In genomic region chr17:5439831-5440158, GRCm38 (mm10) we compare ENCODE assay signal across 8 mouse cellular contexts. TPM values are rescaled to one million over a fixed set of nuclear protein-coding genes. Genes with fewer than 3 reads are reported as not detected.
DNase-seq lines count a peak whose midpoint lies in the region; ATAC-seq and TF ChIP-seq lines count a peak whose summit lies in the region.

No protein-coding gene starts in this region.

- peak overlapping the region; percentile 83 for H3K4me3 ChIP-seq in heart, embryonic 12.5 days
- H3K4me3 ChIP-seq in ES-E14 (ENCODE audit: insufficient read depth in 1 of 2, low read depth in 1 of 2, low read length in 2 of 2, poor library complexity in 1 of 2, severe bottlenecking in 1 of 2), result peak overlapping the region; percentile 89 to 90

- H3K9ac ChIP-seq in heart, embryonic 12.5 days, result peak overlapping the region; percentile 89
- H3K9ac ChIP-seq in ES-E14 (ENCODE audit: insufficient read depth, low read depth, low read length, poor library complexity, severe bottlenecking), result peak overlapping the region; percentile 94

- DNase-seq in heart, postnatal 25 days (ENCODE audit: low spot score), result no peak
- DNase-seq in ES-E14 (ENCODE audit: low read depth, low spot score), result no peak
- no peak for DNase-seq in gastrocnemius, postnatal 36 days
- no peak for DNase-seq in adipocyte (ENCODE audit: low spot score)
- no peak for DNase-seq in urinary bladder, postnatal 36 days (ENCODE audit: low spot score in 2 of 2)

- under 1% methylated on average over 8 of the region's 8 CpGs for WGBS in heart, embryonic 12.5 days

- no peaks in the 10 kb centered on the region for H3K36me3 ChIP-seq in heart, embryonic 12.5 days
- peaks cover 4% of the 10 kb centered on the region for H3K36me3 ChIP-seq in ES-E14 (ENCODE audit: control insufficient read depth, insufficient read depth, low read length, poor library complexity, severe bottlenecking)

- ATAC-seq in heart, embryonic 12.5 days (ENCODE audit: insufficient number of reproducible peaks, low FRiP score), result peak; percentile 10; the same call in 1 of the 2 replicates
- peak; percentile 8 to 53; a peak in 2 of 4 replicates for ATAC-seq in hematopoietic stem cell, adult 5-6 weeks (replicated peaks in 1 of 2; ENCODE audit: insufficient read depth in 1 of 2, low FRiP score in 2 of 2, low TSS enrichment in 1 of 2, low read depth in 1 of 2, poor library complexity in 2 of 2, severe bottlenecking in 2 of 2)
- peak; percentile 44 for ATAC-seq in megakaryocyte progenitor cell, adult 5-6 weeks (replicated peaks; ENCODE audit: poor library complexity)

- H3K4me1 ChIP-seq in heart, embryonic 12.5 days (replicated peaks), result peaks cover 18% of the 10 kb centered on the region
- H3K4me1 ChIP-seq in ES-E14 (ENCODE audit: control insufficient read depth in 2 of 2, insufficient read depth in 2 of 2, low read length in 2 of 2, poor library complexity in 1 of 2), result no peaks in the 10 kb centered on the region

- intact Hi-C loops in heart, postnatal 25 days (cut with DNase I), result loop anchor here (1.0 to 10.0 kb wide), 6 partner anchors 53 to 485 kb away; partner anchors contain the start of gene Zdhhc14
- intact Hi-C loops in gastrocnemius, postnatal 36 days (cut with DNase I), result loop anchor here (5.0 to 10.0 kb wide), 2 partner anchors 53 to 455 kb away; partner anchors contain the start of gene Zdhhc14

- peaks cover 12% of the 10 kb centered on the region; the same call in 1 of the 2 replicates for H3K27me3 ChIP-seq in heart, embryonic 12.5 days (replicated peaks)

- peak overlapping the region; percentile 95 for H3K4me2 ChIP-seq in heart, embryonic 12.5 days

- peak overlapping the region; percentile 57; the same call in 1 of the 2 replicates for H3K27ac ChIP-seq in heart, embryonic 12.5 days (ENCODE audit: poor library complexity, severe bottlenecking)
- no peak overlapping the region for H3K27ac ChIP-seq in ES-E14 (ENCODE audit: insufficient read depth, low read depth, low read length, poor library complexity, severe bottlenecking)

- H3K9me3 ChIP-seq in heart, embryonic 12.5 days (replicated peaks), result no peaks in the 10 kb centered on the region
- H3K9me3 ChIP-seq in ES-E14 (ENCODE audit: control insufficient read depth, insufficient read depth, low read depth, low read length), result no peaks in the 10 kb centered on the region

- in situ Hi-C loops in ES-E14 (cut with MboI; ENCODE audit: low sequenced_read_pairs in 2 of 2, unreplicated experiment in 2 of 2), result loop anchor here in 1 of 2 experiments (10.0 kb wide), 1 partner anchor 285 kb away; no protein-coding TSS in a partner anchor

TF ChIP-seq in ES-E14, 5 proteins besides CTCF, POLR2A, EP300 and RAD21:
- TF ChIP-seq HCFC1 (IDR thresholded peaks at IDR 0.05; ENCODE audit: borderline replicate concordance, insufficient read depth, low read length) (no peak), ZC3H11A (IDR thresholded peaks at IDR 0.05; ENCODE audit: borderline replicate concordance, low read depth, low read length) (no peak), ZNF384 (IDR thresholded peaks at IDR 0.05; ENCODE audit: low read depth, low read length) (no peak)

RNA-seq across cellular contexts. Expression of gene Tmem242, which starts 0.3 kb away (rescaled TPM):
- polyA plus RNA-seq in heart, embryonic 12.5 days (2016; fragmentation: Nextera tagmentation; extraction: Ambion mirVana), result 108 and 111 TPM in 2 replicates
- total RNA-seq in heart, postnatal 25 days (2021), result 100 to 1,000 TPM; 151 to 159 TPM
- 42.5 and 61.6 TPM in 2 replicates for total RNA-seq in ES-E14 (2012; rRNA removed)
- total RNA-seq in hematopoietic stem cell, adult 5-6 weeks (2017), result 25.4 and 54.9 TPM in 2 replicates
- total RNA-seq in megakaryocyte progenitor cell, adult 5-6 weeks (2015), result 45.4 and 48.6 TPM in 2 replicates
- total RNA-seq in megakaryocyte progenitor cell, adult 5-6 weeks (2017), result 40.3 and 41.4 TPM in 2 replicates
- total RNA-seq in gastrocnemius, postnatal 36 days (2021), result 100 to 1,000 TPM; 131 to 146 TPM

RNA-seq across cellular contexts. Expression of gene Ldhal6b, which starts 21.2 kb away (rescaled TPM):
- polyA plus RNA-seq in heart, embryonic 12.5 days (2016; fragmentation: Nextera tagmentation; extraction: Ambion mirVana), result not detected in 2 replicates
- under 1 TPM; 0.18 to 0.22 TPM for total RNA-seq in heart, postnatal 25 days (2021)
- 2.1 and 2.5 TPM in 2 replicates for total RNA-seq in ES-E14 (2012; rRNA removed)
- 1.4 TPM in 1 of 2 replicates, not detected in the other for total RNA-seq in hematopoietic stem cell, adult 5-6 weeks (2017)
- 0.10 and 0.52 TPM in 2 replicates for total RNA-seq in megakaryocyte progenitor cell, adult 5-6 weeks (2015)
- total RNA-seq in megakaryocyte progenitor cell, adult 5-6 weeks (2017), result 0.57 TPM in 1 of 2 replicates, not detected in the other
- total RNA-seq in gastrocnemius, postnatal 36 days (2021), result under 1 TPM; 0.47 to 0.82 TPM

RNA-seq across cellular contexts. Expression of gene Zdhhc14, which starts 52.6 kb away (rescaled TPM):
- 1.6 and 1.9 TPM in 2 replicates for polyA plus RNA-seq in heart, embryonic 12.5 days (2016; fragmentation: Nextera tagmentation; extraction: Ambion mirVana)
- 1 to 10 TPM; 3.3 to 4.7 TPM for total RNA-seq in heart, postnatal 25 days (2021)
- total RNA-seq in ES-E14 (2012; rRNA removed), result 0.76 and 1.3 TPM in 2 replicates
- 1.3 and 1.5 TPM in 2 replicates for total RNA-seq in hematopoietic stem cell, adult 5-6 weeks (2017)
- total RNA-seq in megakaryocyte progenitor cell, adult 5-6 weeks (2015), result 2.1 and 2.2 TPM in 2 replicates
- total RNA-seq in megakaryocyte progenitor cell, adult 5-6 weeks (2017), result 1.00 and 1.7 TPM in 2 replicates
- total RNA-seq in gastrocnemius, postnatal 36 days (2021), result 1 to 10 TPM; 2.4 to 3.1 TPM
